Mouse (Mus musculus) monocyte, adult 5-6 weeks (primary cell): ENCODE measurements around the gene Atp5e. TPM values are rescaled to one million over a fixed set of nuclear protein-coding genes. Genes with fewer than 3 reads are reported as not detected.

ENCODE experiments used
- ATAC-seq: fragments of 153-309, 156-312 bp; replicated peaks from 2 replicates; pipeline ENCODE4 v1.8.0; 2017; ENCODE audit warnings: mild to moderate bottlenecking; ENCODE audit not compliant: low TSS enrichment, insufficient number of reproducible peaks, severe bottlenecking, poor library complexity, low FRiP score
- total RNA-seq: library from RNA; stranded (forward); fragments of 200-1000, 200-491, 200-594 nt; gene quantifications from 3 replicates; pipeline ENCODE4 v1.2.3, GENCODE M21; 2017

Gene Atp5e
- total RNA-seq, 1 experiment from 2014 or later, result 143 TPM

GRCm38 (mm10) chr2:174453681-174454080 is 10.2 kb downstream of the Atp5e start:
- ATAC-seq, result 0 out of 2 replicates have a peak, but pooled peaks have one; percentile 22

DNA sequence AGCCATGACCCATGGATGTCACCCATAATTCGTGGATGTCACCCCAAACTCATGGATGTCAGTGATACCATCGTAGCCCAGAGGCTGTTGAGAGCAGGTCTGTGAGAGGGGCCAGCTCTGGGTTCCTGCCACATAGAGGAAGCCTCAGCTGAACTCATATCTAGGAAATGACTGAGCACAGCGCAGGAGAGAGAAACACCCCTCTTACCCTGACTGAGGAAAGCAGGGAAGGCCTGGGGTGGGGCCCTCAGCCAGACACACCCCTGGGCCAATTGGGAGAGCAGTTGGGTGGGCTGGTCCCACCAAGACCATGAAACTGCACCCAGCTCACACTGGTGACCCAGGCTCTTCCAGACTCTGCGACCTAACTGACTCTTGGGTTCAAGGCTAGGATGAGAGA is 13.6 kb downstream of the Atp5e start, which contains the start of gene Tubb1:
Gene Tubb1, plus strand, starts transcription at position 343 of the 400 bp plus-strand sequence.
- no peak for ATAC-seq

- ATAC-seq, result no peak
These were observed 15.5 kb downstream of the Atp5e start for GRCm38 (mm10) chr2:174448405-174448804.

DNA sequence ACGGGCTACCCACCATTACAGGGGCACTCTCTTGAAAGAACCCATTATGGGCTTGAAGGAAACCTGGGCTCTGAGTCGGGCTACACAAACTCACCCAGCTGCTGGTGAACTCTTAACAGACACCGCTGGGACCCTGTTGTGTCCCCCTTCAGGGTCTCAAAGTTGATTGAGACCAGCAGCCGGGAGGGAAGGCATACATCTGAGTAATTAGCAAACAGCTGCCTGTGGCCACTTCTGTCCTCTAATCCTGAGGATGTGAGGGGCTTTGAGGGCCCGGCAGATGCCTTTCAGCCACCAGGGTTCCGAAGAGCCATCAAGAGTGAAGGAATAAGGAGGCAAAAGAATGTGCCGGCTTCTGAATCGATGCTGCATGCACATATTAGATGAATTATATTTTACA is 17.0 kb downstream of the Atp5e start:
- ATAC-seq, result no peak

DNA sequence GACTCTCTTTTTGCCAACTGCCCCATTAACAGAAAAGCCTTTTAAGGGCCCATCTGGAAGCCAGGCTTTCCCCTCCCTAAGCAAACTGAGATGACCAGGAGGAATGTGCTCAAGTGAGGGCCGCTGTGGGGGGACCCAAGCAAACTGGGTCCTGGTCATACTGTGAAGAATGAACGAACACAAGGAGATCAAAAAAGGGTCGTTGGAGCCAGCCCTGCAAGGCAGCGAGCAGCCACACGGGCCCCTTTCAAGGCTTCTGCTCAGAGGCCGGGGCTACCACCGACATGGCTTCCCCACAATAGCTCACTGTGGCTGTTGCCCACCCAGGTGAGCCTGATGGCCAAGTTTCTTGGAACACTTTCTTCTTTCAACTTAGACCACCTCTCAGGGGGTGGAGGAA is 17.4 kb downstream of the Atp5e start:
- ATAC-seq, result no peak

DNA sequence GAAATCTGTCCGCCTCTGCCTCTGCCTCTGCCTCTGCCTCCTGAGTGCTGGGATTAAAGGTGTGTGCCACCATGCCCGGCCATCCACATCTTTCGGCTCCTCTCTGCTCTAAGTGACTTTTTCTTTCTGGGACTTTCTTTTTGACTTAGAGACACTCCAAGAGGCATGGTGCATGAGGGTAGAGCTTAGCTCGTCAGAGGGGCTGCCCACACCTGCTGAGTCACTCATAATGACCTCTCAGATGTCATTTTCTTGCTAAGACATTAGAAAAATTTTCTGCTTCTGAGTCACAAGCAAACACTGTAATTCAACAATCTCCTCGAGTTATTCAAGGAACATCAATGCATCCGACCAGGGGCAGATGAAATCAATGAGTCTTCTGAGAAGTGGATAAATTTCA is 18.9 kb downstream of the Atp5e start:
- ATAC-seq, result no peak

DNA sequence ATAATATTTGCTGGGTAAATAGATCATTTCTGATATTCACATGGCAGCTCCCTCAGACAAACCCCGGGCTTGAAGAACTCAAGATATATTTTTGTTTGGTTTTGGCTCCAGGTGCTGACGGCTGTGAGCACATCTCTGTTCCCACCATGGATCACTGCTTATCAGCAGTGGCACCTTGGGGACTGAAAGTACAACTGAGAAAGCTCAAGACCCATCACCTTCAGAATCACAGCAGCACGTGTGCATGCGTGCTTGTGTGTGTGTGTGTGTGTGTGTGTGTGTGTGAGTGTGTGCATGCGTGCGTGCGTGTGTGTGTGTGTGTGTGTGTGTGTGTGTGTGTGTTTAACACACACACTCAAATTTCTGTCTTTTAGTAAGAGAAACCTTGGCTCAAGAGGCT is 19.5 kb downstream of the Atp5e start:
- no peak for ATAC-seq

DNA sequence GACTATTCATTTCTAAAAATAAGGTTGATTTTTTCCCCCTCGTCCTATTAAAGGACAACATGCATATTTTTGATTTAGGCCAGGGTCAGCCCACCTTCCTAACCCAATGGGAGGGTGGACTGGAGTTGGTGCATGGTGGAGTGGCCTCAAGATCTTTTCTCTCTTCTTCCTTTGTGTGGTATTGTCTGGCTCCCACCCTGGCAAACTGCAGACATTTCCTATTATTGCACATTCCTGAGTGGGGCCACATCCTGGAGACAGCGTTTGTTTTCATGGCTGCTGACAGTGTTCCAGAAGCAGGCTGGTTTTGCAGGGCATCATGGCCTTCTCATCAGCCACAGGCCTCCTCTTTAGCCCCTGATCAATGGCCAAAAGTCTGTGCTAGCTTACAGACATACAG is 20.9 kb downstream of the Atp5e start:
- no peak for ATAC-seq

GRCm38 (mm10) chr2:174442460-174442859 is 21.4 kb downstream of the Atp5e start:
- no peak for ATAC-seq

DNA sequence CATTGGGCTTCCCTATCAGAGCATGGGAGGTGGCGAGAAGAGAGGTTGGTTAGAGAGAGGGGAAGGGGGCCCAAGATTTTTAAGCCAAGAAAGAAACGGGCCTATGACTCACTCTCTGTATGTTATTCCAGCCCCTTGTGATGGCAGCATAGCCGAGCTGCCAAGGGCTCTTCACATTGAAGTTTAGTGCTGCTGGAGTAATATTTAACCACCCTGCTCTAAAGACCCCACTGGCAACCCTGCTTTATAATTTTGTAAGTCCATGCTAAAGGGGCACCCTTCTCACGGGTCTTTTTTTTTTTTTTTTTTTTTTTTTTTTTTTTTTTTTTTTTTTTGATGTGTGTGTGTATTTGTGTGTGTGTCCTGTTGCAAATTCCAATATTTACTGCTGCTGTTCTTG is 22.0 kb downstream of the Atp5e start:
- ATAC-seq, result no peak

DNA sequence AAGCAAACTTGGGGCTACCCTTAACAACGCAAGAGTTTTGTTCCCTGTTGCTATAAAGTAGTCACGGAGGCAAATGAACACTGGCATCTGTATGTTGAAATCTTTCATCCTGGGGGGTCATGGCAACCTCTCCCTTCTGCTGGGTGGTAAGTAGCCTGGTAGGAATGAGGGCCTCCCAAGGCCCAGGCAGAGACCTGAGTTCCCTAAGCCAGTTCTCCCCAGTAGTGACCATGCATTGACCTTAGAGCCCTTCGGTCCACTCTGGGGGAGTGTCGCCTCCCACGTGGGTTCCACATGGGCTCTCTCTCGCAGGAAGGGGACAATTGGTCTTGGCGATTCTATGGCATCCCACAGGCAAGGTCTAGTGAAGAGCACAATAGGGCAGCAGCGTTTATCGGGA is 23.9 kb downstream of the Atp5e start:
- ATAC-seq, result no peak

- peak; percentile 14; the same call in 1 of the 2 replicates for ATAC-seq
These were observed 24.5 kb downstream of the Atp5e start for GRCm38 (mm10) chr2:174439450-174439838.

DNA sequence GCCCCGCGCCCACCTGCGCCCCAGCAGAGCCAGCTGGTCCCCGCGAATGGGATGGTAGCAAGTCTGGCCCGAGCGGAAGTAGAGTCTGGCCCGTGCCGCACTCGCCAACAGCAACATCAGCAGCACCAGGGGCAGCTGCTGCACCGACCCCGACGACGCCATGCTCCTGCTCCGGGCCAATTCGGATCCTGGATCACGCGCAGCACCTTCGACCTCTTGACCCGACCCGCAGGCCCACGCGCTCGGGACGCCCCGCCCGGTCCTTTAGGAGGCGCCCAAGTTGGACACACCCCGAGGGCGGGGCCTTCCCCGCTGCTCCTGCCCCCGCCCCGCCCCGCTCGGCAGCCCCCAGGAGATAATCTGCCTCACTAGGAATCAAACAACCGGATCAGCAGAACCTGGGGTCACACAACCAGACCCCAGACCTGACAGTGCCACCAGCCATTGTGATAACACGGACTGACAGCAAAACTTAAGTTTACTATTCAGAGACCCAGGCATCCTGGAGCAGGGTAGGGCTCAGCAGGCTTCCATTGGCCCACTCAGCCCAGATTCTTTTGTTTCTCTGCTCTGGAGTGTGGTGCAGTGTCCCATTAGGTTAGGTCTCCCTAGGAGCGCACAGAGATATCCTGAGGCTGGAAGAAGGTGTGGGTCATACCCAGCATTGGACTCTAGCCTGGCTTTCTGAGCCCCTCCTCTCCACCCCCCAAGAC is 25.0 kb downstream of the Atp5e start, which contains the start of gene Ctsz:
Gene Ctsz, minus strand, starts transcription at position 303 of the 713 bp plus-strand sequence.
- ATAC-seq, result peak; percentile 22

GRCm38 (mm10) chr2:174438181-174438580 is 25.7 kb downstream of the Atp5e start:
- ATAC-seq, result no peak

DNA sequence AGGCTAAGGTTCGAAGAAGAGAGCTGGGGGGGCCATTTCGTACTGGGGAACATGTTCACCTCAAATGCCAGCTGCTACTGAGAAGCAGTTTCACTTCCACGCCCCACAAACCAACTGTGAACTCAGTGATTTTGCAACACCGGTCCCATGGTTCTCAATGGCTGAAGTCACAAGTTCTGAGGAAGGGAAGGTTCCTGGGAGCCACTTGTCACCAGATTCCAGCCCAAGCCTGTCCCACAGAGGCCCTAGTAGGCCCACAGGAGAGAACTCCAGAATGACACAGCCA is 26.3 kb downstream of the Atp5e start:
- ATAC-seq, result peak; percentile 56

GRCm38 (mm10) chr2:174436916-174437696 is 26.8 kb downstream of the Atp5e start:
- ATAC-seq, result peak; percentile 5; the same call in 1 of the 2 replicates

- peak; percentile 37 for ATAC-seq
These were observed 27.7 kb downstream of the Atp5e start for GRCm38 (mm10) chr2:174436076-174436701.

- no peak for ATAC-seq
These were observed 29.0 kb downstream of the Atp5e start for GRCm38 (mm10) chr2:174434943-174435342.

DNA sequence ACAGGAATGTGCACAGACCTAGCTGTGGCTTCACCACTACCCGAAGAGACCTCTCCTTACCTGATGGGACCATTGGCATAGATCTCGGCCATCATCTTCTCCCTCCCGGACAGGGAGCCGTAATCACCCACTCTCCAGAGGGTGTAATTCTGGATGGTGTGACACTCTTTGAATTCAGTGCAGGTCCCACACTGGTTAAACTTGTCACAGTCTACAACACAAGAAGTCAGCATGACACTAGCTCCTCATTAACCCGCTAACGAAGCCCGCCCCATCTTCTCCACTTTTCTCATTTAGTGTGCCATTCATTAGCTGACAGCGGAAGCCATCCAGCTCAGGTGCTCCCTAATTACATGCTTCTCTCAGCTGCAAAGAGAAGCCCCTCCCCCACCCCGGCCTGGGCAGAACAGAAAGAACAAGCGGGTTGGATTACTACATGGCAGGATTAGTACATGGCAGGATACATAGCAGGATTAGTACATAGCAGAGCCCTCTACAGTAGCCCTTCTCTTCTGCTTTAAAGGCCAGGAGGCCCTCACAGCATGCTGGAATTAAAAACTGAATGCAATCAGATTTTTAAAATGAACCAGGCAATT is 34.8 kb downstream of the Atp5e start:
- no peak for ATAC-seq
